Mouse (Mus musculus) embryonic facial prominence, embryonic 15.5 days (tissue): ENCODE data around the gene Rnf150. TPM values are rescaled to one million over a fixed set of nuclear protein-coding genes. Genes with fewer than 3 reads are reported as not detected.

ENCODE experiments used
- ATAC-seq: fragments of 200-750 bp; cut with Nextera tagmentation; 2 replicates; pipeline ENCODE4 v1.8.0; 2017; ENCODE audit warnings: low read depth, moderate TSS enrichment; ENCODE audit not compliant: insufficient number of reproducible peaks, low FRiP score, low TSS enrichment
- H3K27ac ChIP-seq: fragments of 300-500 bp; sonication (generic); replicated peaks from 2 replicates; pipeline ENCODE4 v1.5.1; 2015; ENCODE audit warnings: mild to moderate bottlenecking, inconsistent platforms
- H3K27me3 ChIP-seq: fragments of 300-500 bp; sonication (generic); 2 replicates; pipeline ENCODE4 v1.6.1; 2015; ENCODE audit warnings: inconsistent platforms
- H3K36me3 ChIP-seq: fragments of 300-500 bp; sonication (generic); 2 replicates; pipeline ENCODE4 v1.6.1; 2015; ENCODE audit warnings: mild to moderate bottlenecking, inconsistent platforms
- H3K4me1 ChIP-seq: fragments of 300-500 bp; sonication (generic); 2 replicates; pipeline ENCODE4 v1.6.1; 2015; ENCODE audit warnings: inconsistent platforms
- H3K4me2 ChIP-seq: fragments of 300-500 bp; sonication (generic); replicated peaks from 2 replicates; pipeline ENCODE4 v1.6.1; 2015; ENCODE audit warnings: mild to moderate bottlenecking, inconsistent platforms
- H3K4me3 ChIP-seq: fragments of 300-500 bp; sonication (generic); replicated peaks from 2 replicates; pipeline ENCODE4 v1.5.1; 2015; ENCODE audit warnings: mild to moderate bottlenecking, inconsistent platforms
- H3K9ac ChIP-seq: fragments of 300-500 bp; sonication (generic); 2 replicates; pipeline ENCODE4 v1.6.1; 2015; ENCODE audit warnings: inconsistent platforms
- H3K9me3 ChIP-seq: fragments of 300-500 bp; sonication (generic); replicated peaks from 2 replicates; pipeline ENCODE4 v1.6.1; 2016; ENCODE audit warnings: inconsistent platforms
- WGBS: fragments of 180-500 bp; shearing (Covaris S2); methylation state at CpG from one replicate; pipeline ENCODE4 v1.1.7; 2015; 5-methylcytosine and 5-hydroxymethylcytosine counted together
- polyA plus RNA-seq: library from polyadenylated mRNA; unstranded; fragments of >200 nt; fragmentation: Nextera tagmentation; extraction: Ambion mirVana; gene quantifications from 2 replicates; pipeline ENCODE4 v1.2.1, GENCODE M21; 2015

Rnf150 gene
- polyA plus RNA-seq, 1 experiment from 2014 or later = 1.4 TPM

GRCm38 (mm10) chr8:82895091-82895490 lies 31.9 kb downstream of the Rnf150 start:
- Histone ChIP-seq H3K9me3 (no peaks in the 10 kb centered on the region), H3K36me3 (no peaks in the 10 kb centered on the region), H3K9ac (no peak overlapping the region), H3K27ac (no peak overlapping the region), H3K4me3 (no peak overlapping the region), H3K27me3 (no peaks in the 10 kb centered on the region), H3K4me1 (no peaks in the 10 kb centered on the region), H3K4me2 (no peak overlapping the region)
- WGBS = 44% methylated on average over 4 of the region's 4 CpGs
- no peak for ATAC-seq

GRCm38 (mm10) chr8:82896796-82897195 lies 33.6 kb downstream of the Rnf150 start:
- Histone ChIP-seq H3K4me1 (no peaks in the 10 kb centered on the region), H3K9ac (no peak overlapping the region), H3K27ac (no peak overlapping the region), H3K36me3 (no peaks in the 10 kb centered on the region), H3K4me3 (no peak overlapping the region), H3K27me3 (no peaks in the 10 kb centered on the region), H3K9me3 (no peaks in the 10 kb centered on the region), H3K4me2 (no peak overlapping the region)
- ATAC-seq = no peak
- 85% methylated on average over 2 of the region's 2 CpGs for WGBS

- Histone ChIP-seq H3K27ac (no peak overlapping the region), H3K27me3 (no peaks in the 10 kb centered on the region), H3K36me3 (no peaks in the 10 kb centered on the region), H3K9ac (no peak overlapping the region), H3K4me3 (no peak overlapping the region), H3K9me3 (no peaks in the 10 kb centered on the region), H3K4me1 (no peaks in the 10 kb centered on the region), H3K4me2 (no peak overlapping the region)
- no peak for ATAC-seq
- WGBS = 94% methylated on average over 3 of the region's 3 CpGs
Measured at GRCm38 (mm10) chr8:82897628-82898458, 34.7 kb downstream of the Rnf150 start.

GRCm38 (mm10) chr8:82898459-82898841 lies 35.3 kb downstream of the Rnf150 start:
- no peaks in the 10 kb centered on the region for H3K27me3 ChIP-seq
- 79% methylated on average over 8 of the region's 8 CpGs for WGBS
- no peak for ATAC-seq

GRCm38 (mm10) chr8:82900958-82901357 lies 37.8 kb downstream of the Rnf150 start:
- no peak for ATAC-seq
- WGBS = 79% methylated on average over 4 of the region's 4 CpGs

More at GRCm38 (mm10) chr8:82898459-82898841, 35.3 kb downstream of the Rnf150 start:
- no peaks in the 10 kb centered on the region for H3K4me1 ChIP-seq
- no peaks in the 10 kb centered on the region for H3K9me3 ChIP-seq
- no peak overlapping the region for H3K4me2 ChIP-seq
- no peak overlapping the region for H3K9ac ChIP-seq
- no peaks in the 10 kb centered on the region for H3K36me3 ChIP-seq
- H3K27ac ChIP-seq = no peak overlapping the region
- no peak overlapping the region for H3K4me3 ChIP-seq

GRCm38 (mm10) chr8:82901549-82902138 lies 38.5 kb downstream of the Rnf150 start:
- no peaks in the 10 kb centered on the region for H3K4me1 ChIP-seq
- ATAC-seq = no peak
- no peaks in the 10 kb centered on the region for H3K36me3 ChIP-seq
- 70% methylated on average over 12 of the region's 12 CpGs for WGBS
- H3K4me3 ChIP-seq = no peak overlapping the region
- H3K4me2 ChIP-seq = no peak overlapping the region
- H3K9ac ChIP-seq = no peak overlapping the region
- no peaks in the 10 kb centered on the region for H3K27me3 ChIP-seq
- H3K27ac ChIP-seq = no peak overlapping the region
- no peaks in the 10 kb centered on the region for H3K9me3 ChIP-seq

More at GRCm38 (mm10) chr8:82900958-82901357, 37.8 kb downstream of the Rnf150 start:
- no peaks in the 10 kb centered on the region for H3K4me1 ChIP-seq
- no peak overlapping the region for H3K27ac ChIP-seq
- no peaks in the 10 kb centered on the region for H3K9me3 ChIP-seq
- H3K36me3 ChIP-seq = no peaks in the 10 kb centered on the region
- H3K4me2 ChIP-seq = no peak overlapping the region
- no peak overlapping the region for H3K4me3 ChIP-seq
- no peaks in the 10 kb centered on the region for H3K27me3 ChIP-seq
- H3K9ac ChIP-seq = no peak overlapping the region

GRCm38 (mm10) chr8:82903497-82903896 lies 40.3 kb downstream of the Rnf150 start:
- 67% methylated on average over 3 of the region's 3 CpGs for WGBS
- H3K9me3 ChIP-seq = no peaks in the 10 kb centered on the region
- no peaks in the 10 kb centered on the region for H3K27me3 ChIP-seq
- no peak overlapping the region for H3K27ac ChIP-seq
- H3K4me2 ChIP-seq = no peak overlapping the region
- ATAC-seq = no peak
- no peak overlapping the region for H3K9ac ChIP-seq
- no peaks in the 10 kb centered on the region for H3K4me1 ChIP-seq
- H3K36me3 ChIP-seq = no peaks in the 10 kb centered on the region
- no peak overlapping the region for H3K4me3 ChIP-seq

- Histone ChIP-seq H3K36me3 (no peaks in the 10 kb centered on the region), H3K4me2 (no peak overlapping the region), H3K4me1 (no peaks in the 10 kb centered on the region), H3K9ac (no peak overlapping the region), H3K27ac (no peak overlapping the region), H3K27me3 (no peaks in the 10 kb centered on the region), H3K4me3 (no peak overlapping the region), H3K9me3 (no peaks in the 10 kb centered on the region)
- no peak for ATAC-seq
- 68% methylated on average over 3 of the region's 3 CpGs for WGBS
Measured at GRCm38 (mm10) chr8:82907271-82907670, 44.1 kb downstream of the Rnf150 start.

GRCm38 (mm10) chr8:82911436-82911835 lies 48.3 kb downstream of the Rnf150 start:
- Histone ChIP-seq H3K4me3 (no peak overlapping the region), H3K9me3 (no peaks in the 10 kb centered on the region), H3K4me1 (no peaks in the 10 kb centered on the region), H3K4me2 (no peak overlapping the region), H3K36me3 (no peaks in the 10 kb centered on the region), H3K27me3 (no peaks in the 10 kb centered on the region), H3K27ac (no peak overlapping the region), H3K9ac (no peak overlapping the region)
- no peak for ATAC-seq

GRCm38 (mm10) chr8:82912282-82912681 lies 49.1 kb downstream of the Rnf150 start:
- no peaks in the 10 kb centered on the region for H3K27me3 ChIP-seq
- no peaks in the 10 kb centered on the region for H3K9me3 ChIP-seq
- H3K9ac ChIP-seq = no peak overlapping the region
- ATAC-seq = no peak
- H3K4me1 ChIP-seq = no peaks in the 10 kb centered on the region
- no peak overlapping the region for H3K4me2 ChIP-seq
- 82% methylated on average over 4 of the region's 4 CpGs for WGBS
- H3K27ac ChIP-seq = no peak overlapping the region
- H3K4me3 ChIP-seq = no peak overlapping the region
- H3K36me3 ChIP-seq = no peaks in the 10 kb centered on the region

- Histone ChIP-seq H3K4me1 (no peaks in the 10 kb centered on the region), H3K4me3 (no peak overlapping the region), H3K27me3 (no peaks in the 10 kb centered on the region), H3K27ac (no peak overlapping the region), H3K4me2 (no peak overlapping the region), H3K9me3 (no peaks in the 10 kb centered on the region), H3K36me3 (no peaks in the 10 kb centered on the region), H3K9ac (no peak overlapping the region)
- no peak for ATAC-seq
- 77% methylated on average over 3 of the region's 3 CpGs for WGBS
Measured at GRCm38 (mm10) chr8:82914543-82914942, 51.4 kb downstream of the Rnf150 start.
